Mouse (Mus musculus): ENCODE measurements around the gene Pcmtd2.
"Not testable (repeated sequence)": the region's sequence is repeated elsewhere in the genome, so short reads cannot be mapped to it uniquely, and the experiment has no call there.

Pcmtd2 gene

GRCm38 (mm10) chr2:181837372-181838292 is at the start of gene Pcmtd2:
Gene Pcmtd2 (plus strand): TSS chr2:181837854.
- in situ Hi-C loops (cut with MboI, MseI) = no loop called here

- in situ Hi-C loops (cut with MboI, MseI) = no loop called here
Measured at GRCm38 (mm10) chr2:181789396-181789795, 48.3 kb upstream of the Pcmtd2 start.

GRCm38 (mm10) chr2:181793186-181793585 is 44.5 kb upstream of the Pcmtd2 start:
- in situ Hi-C loops (cut with MboI, MseI) = not testable (repeated sequence)

- in situ Hi-C loops (cut with MboI, MseI) = no loop called here
Measured at GRCm38 (mm10) chr2:181795641-181796130, 42.0 kb upstream of the Pcmtd2 start.

- in situ Hi-C loops (cut with MboI, MseI) = no loop called here
Measured at GRCm38 (mm10) chr2:181797672-181798071, 40.0 kb upstream of the Pcmtd2 start.

GRCm38 (mm10) chr2:181829032-181829650 is 8.5 kb upstream of the Pcmtd2 start:
- in situ Hi-C loops (cut with MboI, MseI) = no loop called here

GRCm38 (mm10) chr2:181832745-181833144 is 4.9 kb upstream of the Pcmtd2 start:
- in situ Hi-C loops (cut with MboI, MseI) = no loop called here

- in situ Hi-C loops (cut with MboI, MseI) = no loop called here
Measured at GRCm38 (mm10) chr2:181838293-181838680, 633 bp downstream of the Pcmtd2 start.

GRCm38 (mm10) chr2:181845709-181846394 is 8.2 kb downstream of the Pcmtd2 start:
- in situ Hi-C loops (cut with MboI, MseI) = no loop called here

GRCm38 (mm10) chr2:181863791-181864535 is 26.3 kb downstream of the Pcmtd2 start, which contains the start of gene Polr3k:
Gene Polr3k (plus strand): TSS chr2:181864337.
- in situ Hi-C loops (cut with MboI, MseI) = loop anchor here (10.0 kb wide), 1 partner anchor 139 kb away; no protein-coding TSS in a partner anchor

- in situ Hi-C loops (cut with MboI, MseI) = loop anchor here (10.0 kb wide), 1 partner anchor 140 kb away; no protein-coding TSS in a partner anchor
Measured at GRCm38 (mm10) chr2:181864536-181864860, 26.8 kb downstream of the Pcmtd2 start.

GRCm38 (mm10) chr2:181866931-181867330 is 29.3 kb downstream of the Pcmtd2 start:
- in situ Hi-C loops (cut with MboI, MseI) = loop anchor here (10.0 kb wide), 1 partner anchor 142 kb away; no protein-coding TSS in a partner anchor

GRCm38 (mm10) chr2:181871039-181871438 is 33.4 kb downstream of the Pcmtd2 start:
- in situ Hi-C loops (cut with MboI, MseI) = no loop called here

- in situ Hi-C loops (cut with MboI, MseI) = no loop called here
Measured at GRCm38 (mm10) chr2:181878903-181879302, 41.2 kb downstream of the Pcmtd2 start.

GRCm38 (mm10) chr2:181883022-181883749 is 45.5 kb downstream of the Pcmtd2 start:
- in situ Hi-C loops (cut with MboI, MseI) = no loop called here
